Mouse (Mus musculus) limb, embryonic 13.5 days (tissue): ENCODE data around the gene Mcu. TPM values are rescaled to one million over a fixed set of nuclear protein-coding genes. Genes with fewer than 3 reads are reported as not detected.
A peak's percentile ranks its signal among the peaks of the same experiment; 100 is the strongest.

ENCODE experiments used
- ATAC-seq: fragments of 200-750 bp; cut with Nextera tagmentation; 2 replicates; pipeline ENCODE4 v1.8.0; 2017; ENCODE audit warnings: low read depth, moderate number of reproducible peaks, moderate TSS enrichment; ENCODE audit not compliant: low FRiP score
- H3K27ac ChIP-seq: fragments of 300-500 bp; sonication (generic); 2 replicates; pipeline ENCODE4 v1.5.1; 2015; ENCODE audit warnings: inconsistent platforms, mild to moderate bottlenecking, moderate library complexity
- H3K27me3 ChIP-seq: fragments of 300-500 bp; sonication (generic); 2 replicates; pipeline ENCODE4 v1.6.1; 2015; ENCODE audit warnings: mild to moderate bottlenecking, inconsistent platforms
- H3K36me3 ChIP-seq: fragments of 300-500 bp; sonication (generic); 2 replicates; pipeline ENCODE4 v1.6.1; 2015; ENCODE audit warnings: inconsistent platforms, mild to moderate bottlenecking, moderate library complexity
- H3K4me1 ChIP-seq: fragments of 300-500 bp; sonication (generic); 2 replicates; pipeline ENCODE4 v1.6.1; 2015; ENCODE audit warnings: inconsistent platforms
- H3K4me2 ChIP-seq: fragments of 300-500 bp; sonication (generic); replicated peaks from 2 replicates; pipeline ENCODE4 v1.6.1; 2015; ENCODE audit warnings: inconsistent platforms, mild to moderate bottlenecking, moderate library complexity
- H3K4me3 ChIP-seq: fragments of 300-500 bp; sonication (generic); 2 replicates; pipeline ENCODE4 v1.5.1; 2015; ENCODE audit warnings: moderate library complexity, mild to moderate bottlenecking, inconsistent platforms
- H3K9ac ChIP-seq: fragments of 300-500 bp; sonication (generic); 2 replicates; pipeline ENCODE4 v1.6.1; 2015; ENCODE audit warnings: mild to moderate bottlenecking, inconsistent platforms
- H3K9me3 ChIP-seq: fragments of 300-500 bp; sonication (generic); 2 replicates; pipeline ENCODE4 v1.6.1; 2016; ENCODE audit warnings: inconsistent platforms
- WGBS: fragments of 180-500 bp; shearing (Covaris S2); methylation state at CpG from one replicate; pipeline ENCODE4 v1.1.7; 2015; 5-methylcytosine and 5-hydroxymethylcytosine counted together
- polyA plus RNA-seq: library from polyadenylated mRNA; unstranded; fragments of >200 nt; fragmentation: Nextera tagmentation; extraction: Ambion mirVana; gene quantifications from 2 replicates; pipeline ENCODE4 v1.2.1, GENCODE M21; 2015

The Mcu gene
- polyA plus RNA-seq, 1 experiment from 2014 or later, result 65.3 TPM

DNA sequence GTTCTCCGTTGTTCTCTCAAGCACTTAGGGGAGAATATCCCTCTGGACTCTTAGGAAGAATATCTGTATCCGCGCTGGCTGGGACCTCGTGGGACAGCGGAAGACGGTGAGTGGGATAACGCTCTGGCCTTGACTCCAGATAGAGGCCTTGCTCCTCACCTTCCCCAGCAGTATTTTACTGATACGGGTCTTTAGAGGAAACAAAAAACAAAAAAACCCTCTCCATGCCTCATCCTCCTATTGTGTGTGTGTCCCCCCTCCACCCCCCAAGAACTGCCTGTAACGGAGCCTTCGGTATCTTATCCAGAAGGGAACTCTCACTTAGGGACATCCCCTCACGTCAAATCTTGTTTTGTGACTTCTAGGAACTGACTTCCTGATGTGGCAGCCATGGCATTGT, 174.8 kb downstream of the Mcu start, which contains the start of gene Oit3:
TSS of gene Oit3 (minus strand) at position 44 of the 400 bp plus-strand sequence.
- Histone ChIP-seq H3K27me3 (no peaks in the 10 kb centered on the region), H3K9me3 (no peaks in the 10 kb centered on the region), H3K4me3 (no peak within 1 kb of the TSS), H3K36me3 (no peaks in the 10 kb centered on the region), H3K9ac (no peak within 1 kb of the TSS), H3K27ac (no peak within 1 kb of the TSS), H3K4me1 (peaks cover 20% of the 10 kb centered on the region), H3K4me2 (no peak within 1 kb of the TSS)
- 87% methylated on average over 11 of the region's 11 CpGs for WGBS
- ATAC-seq, result no peak

DNA sequence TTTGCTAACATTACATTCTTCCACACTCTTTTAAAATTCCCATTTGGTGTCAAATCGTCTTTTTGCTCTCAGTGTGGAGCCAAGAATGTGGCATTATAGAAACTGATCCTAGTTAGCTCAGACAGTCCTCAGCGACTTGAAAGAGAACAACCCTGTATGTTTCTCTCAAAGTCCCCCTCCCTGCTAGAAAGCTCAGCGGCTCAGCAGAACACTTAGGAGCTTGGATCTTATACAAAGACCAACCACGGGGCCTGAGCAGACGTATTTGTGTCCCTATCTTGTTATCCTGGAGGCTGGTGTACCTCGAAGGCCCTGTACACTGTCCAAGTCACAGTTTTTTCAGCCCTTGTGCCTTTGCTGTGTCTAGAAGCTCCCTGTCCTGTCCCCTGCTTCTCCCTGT, 176.3 kb downstream of the Mcu start:
- Histone ChIP-seq H3K4me1 (peaks cover 20% of the 10 kb centered on the region), H3K9ac (no peak overlapping the region), H3K36me3 (no peaks in the 10 kb centered on the region), H3K27ac (peak overlapping the region; percentile 49; the same call in 1 of the 2 replicates), H3K9me3 (no peaks in the 10 kb centered on the region), H3K4me3 (no peak overlapping the region), H3K27me3 (no peaks in the 10 kb centered on the region), H3K4me2 (no peak overlapping the region)
- ATAC-seq, result no peak
- 44% methylated on average over 6 of the region's 6 CpGs for WGBS

DNA sequence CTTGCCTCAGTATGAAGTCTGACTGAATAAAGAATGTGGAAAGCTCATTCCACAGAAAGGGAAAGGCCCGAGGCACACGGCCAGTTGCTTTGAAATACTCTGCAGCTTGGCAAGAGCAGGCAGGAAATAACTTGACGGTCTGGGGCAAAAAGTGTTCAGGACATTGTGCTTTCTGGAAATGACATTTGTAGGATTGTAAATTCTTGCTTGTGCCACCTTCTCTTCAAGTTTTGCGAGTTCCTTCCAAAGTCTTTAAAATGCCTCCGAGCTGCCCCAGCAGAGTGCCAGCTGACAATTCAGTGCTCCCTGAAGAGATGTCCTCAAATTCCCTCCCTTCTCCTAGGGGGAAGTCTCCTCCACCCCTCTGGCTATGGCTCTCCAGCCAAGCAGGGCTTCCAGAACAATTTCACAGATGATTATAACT, 177.0 kb downstream of the Mcu start:
- Histone ChIP-seq H3K27ac (peak overlapping the region; percentile 76; the same call in 1 of the 2 replicates), H3K9ac (no peak overlapping the region), H3K4me1 (peaks cover 20% of the 10 kb centered on the region), H3K9me3 (no peaks in the 10 kb centered on the region), H3K27me3 (no peaks in the 10 kb centered on the region), H3K36me3 (no peaks in the 10 kb centered on the region), H3K4me3 (no peak overlapping the region), H3K4me2 (no peak overlapping the region)
- no peak; the same call in 1 of the 2 replicates for ATAC-seq
- 12% methylated on average over 5 of the region's 5 CpGs for WGBS

- 91% methylated on average over 12 of the region's 12 CpGs for WGBS
- Histone ChIP-seq H3K4me3 (no peak overlapping the region), H3K9ac (no peak overlapping the region), H3K4me2 (no peak overlapping the region), H3K27me3 (no peaks in the 10 kb centered on the region), H3K4me1 (peaks cover 20% of the 10 kb centered on the region), H3K9me3 (no peaks in the 10 kb centered on the region), H3K36me3 (no peaks in the 10 kb centered on the region), H3K27ac (no peak overlapping the region)
- ATAC-seq, result no peak
Measured at GRCm38 (mm10) chr10:59438651-59439050, 177.8 kb downstream of the Mcu start.

DNA sequence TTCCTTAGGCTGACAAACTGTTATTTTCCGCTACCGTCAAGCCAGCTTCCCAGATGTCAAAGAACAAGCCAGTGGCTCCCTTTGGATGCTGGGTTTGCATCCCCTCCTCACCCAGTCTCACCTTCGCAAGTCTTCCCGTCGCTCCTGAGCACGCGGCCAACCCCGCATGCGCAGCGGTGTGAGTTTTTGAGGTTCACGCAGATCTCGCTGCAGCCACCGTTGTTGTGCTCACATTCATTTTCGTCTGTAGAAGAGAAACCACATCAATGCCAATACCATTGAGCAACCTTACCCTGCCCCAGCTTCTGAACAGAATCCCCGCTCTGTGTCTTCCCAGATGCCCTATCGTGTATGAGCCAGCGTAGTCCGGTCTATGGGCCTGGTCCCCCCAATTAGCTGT, 180.7 kb downstream of the Mcu start:
- ATAC-seq, result no peak
- no peaks in the 10 kb centered on the region for H3K36me3 ChIP-seq
- peaks cover 15% of the 10 kb centered on the region for H3K4me1 ChIP-seq
- no peak overlapping the region for H3K4me3 ChIP-seq
- no peak overlapping the region for H3K27ac ChIP-seq
- WGBS, result 92% methylated on average over 18 of the region's 18 CpGs
- H3K4me2 ChIP-seq, result no peak overlapping the region
- no peak overlapping the region for H3K9ac ChIP-seq
- no peaks in the 10 kb centered on the region for H3K27me3 ChIP-seq
- no peaks in the 10 kb centered on the region for H3K9me3 ChIP-seq

DNA sequence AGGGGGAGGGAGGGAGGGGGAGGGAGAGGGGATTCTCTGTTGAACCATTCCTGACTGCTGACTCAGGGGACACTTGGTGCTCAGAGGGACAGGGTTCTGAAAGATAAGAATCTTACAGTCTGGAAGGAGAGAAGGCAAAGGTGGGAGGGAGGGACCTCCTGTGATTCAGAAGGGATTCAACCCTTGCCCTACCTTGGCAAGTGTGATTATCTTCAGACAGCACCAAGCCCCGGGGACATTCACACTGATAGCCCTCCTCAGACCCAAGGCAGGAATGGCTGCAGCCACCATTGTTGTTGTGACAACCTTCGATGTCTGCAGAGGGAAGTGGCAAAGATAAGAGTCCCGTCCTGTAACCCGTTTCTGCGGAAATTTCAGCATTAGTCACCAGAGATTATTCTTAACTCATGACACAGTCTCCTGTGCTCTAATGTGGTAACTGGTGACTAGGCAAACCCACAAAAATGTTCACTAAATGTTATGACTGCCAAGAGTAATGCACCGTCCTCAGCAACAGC, 185.7 kb downstream of the Mcu start:
- Histone ChIP-seq H3K36me3 (no peaks in the 10 kb centered on the region), H3K4me1 (no peaks in the 10 kb centered on the region), H3K27ac (no peak overlapping the region), H3K4me2 (no peak overlapping the region), H3K27me3 (no peaks in the 10 kb centered on the region), H3K9me3 (no peaks in the 10 kb centered on the region), H3K4me3 (no peak overlapping the region), H3K9ac (no peak overlapping the region)
- WGBS, result 66% methylated on average over 6 of the region's 6 CpGs
- ATAC-seq, result no peak

GRCm38 (mm10) chr10:59429448-59430135, 186.9 kb downstream of the Mcu start:
- Histone ChIP-seq H3K4me1 (peaks cover 8% of the 10 kb centered on the region; the same call in 1 of the 2 replicates), H3K27me3 (no peaks in the 10 kb centered on the region), H3K9me3 (no peaks in the 10 kb centered on the region), H3K9ac (no peak overlapping the region), H3K4me2 (no peak overlapping the region), H3K27ac (no peak overlapping the region), H3K36me3 (no peaks in the 10 kb centered on the region), H3K4me3 (no peak overlapping the region)
- no peak for ATAC-seq
- WGBS, result 79% methylated on average over 16 of the region's 16 CpGs

DNA sequence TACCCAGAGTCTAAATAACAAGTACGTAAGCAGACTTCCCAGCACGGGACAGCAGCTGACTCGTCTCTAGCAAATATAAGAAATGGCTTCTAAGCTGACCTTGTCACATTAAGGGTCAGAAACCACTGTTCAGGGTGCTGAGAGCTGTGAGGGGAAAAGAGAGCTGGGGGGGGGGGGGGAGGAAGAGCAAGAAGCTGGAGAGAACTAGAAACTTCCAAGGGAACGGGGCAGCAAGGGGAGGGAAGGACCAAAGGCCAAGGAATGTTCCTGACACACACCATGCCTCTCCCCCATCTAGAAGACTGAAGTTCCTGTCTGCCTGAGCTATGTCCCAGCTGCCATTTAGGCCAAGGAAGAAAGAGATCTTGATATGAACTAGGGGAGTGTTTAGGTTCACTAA, 190.1 kb downstream of the Mcu start:
- no peaks in the 10 kb centered on the region for H3K27me3 ChIP-seq
- no peaks in the 10 kb centered on the region for H3K9me3 ChIP-seq
- H3K27ac ChIP-seq, result no peak overlapping the region
- no peak overlapping the region for H3K4me2 ChIP-seq
- peaks cover 15% of the 10 kb centered on the region for H3K4me1 ChIP-seq
- no peaks in the 10 kb centered on the region for H3K36me3 ChIP-seq
- WGBS, result 81% methylated on average over 4 of the region's 4 CpGs
- H3K4me3 ChIP-seq, result no peak overlapping the region
- no peak overlapping the region for H3K9ac ChIP-seq
- ATAC-seq, result no peak

DNA sequence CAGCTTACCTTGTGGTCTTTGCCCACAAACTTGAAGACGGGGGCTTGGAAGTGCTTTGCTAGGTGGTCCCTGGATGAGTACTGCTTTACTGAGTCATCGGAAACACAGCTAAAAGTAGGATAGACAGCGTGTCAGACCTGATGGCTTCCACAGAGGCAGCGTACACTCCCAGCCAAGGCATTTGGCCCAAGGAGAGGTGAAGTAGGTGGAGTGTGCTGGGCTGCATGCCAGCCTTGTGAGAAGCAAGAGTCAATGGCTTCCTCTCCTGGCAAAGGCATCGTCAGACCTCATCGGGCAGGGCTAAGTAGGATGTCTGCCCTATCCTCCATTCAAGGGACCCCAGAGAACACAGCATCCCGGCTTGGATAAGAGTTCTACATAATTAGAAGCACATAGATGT, 191.1 kb downstream of the Mcu start:
- peaks cover 15% of the 10 kb centered on the region for H3K4me1 ChIP-seq
- H3K27ac ChIP-seq, result no peak overlapping the region
- ATAC-seq, result peak; percentile 32; the same call in 1 of the 2 replicates
- H3K4me3 ChIP-seq, result no peak overlapping the region
- H3K36me3 ChIP-seq, result no peaks in the 10 kb centered on the region
- H3K4me2 ChIP-seq, result no peak overlapping the region
- WGBS, result 77% methylated on average over 7 of the region's 7 CpGs
- no peaks in the 10 kb centered on the region for H3K27me3 ChIP-seq
- no peaks in the 10 kb centered on the region for H3K9me3 ChIP-seq
- H3K9ac ChIP-seq, result no peak overlapping the region

- WGBS, result 54% methylated on average over 3 of the region's 3 CpGs
- no peak for ATAC-seq
- peak overlapping the region; percentile 7; the same call in 1 of the 2 replicates for H3K27ac ChIP-seq
- no peak overlapping the region for H3K4me2 ChIP-seq
- no peak overlapping the region for H3K4me3 ChIP-seq
- H3K9me3 ChIP-seq, result no peaks in the 10 kb centered on the region
- no peaks in the 10 kb centered on the region for H3K36me3 ChIP-seq
- no peaks in the 10 kb centered on the region for H3K27me3 ChIP-seq
- peaks cover 15% of the 10 kb centered on the region for H3K4me1 ChIP-seq
- H3K9ac ChIP-seq, result no peak overlapping the region
Measured at GRCm38 (mm10) chr10:59424453-59424852, 192.0 kb downstream of the Mcu start.

- Histone ChIP-seq H3K36me3 (no peaks in the 10 kb centered on the region), H3K27me3 (no peaks in the 10 kb centered on the region), H3K4me2 (no peak overlapping the region), H3K27ac (no peak overlapping the region), H3K9me3 (no peaks in the 10 kb centered on the region), H3K4me1 (peaks cover 7% of the 10 kb centered on the region; the same call in 1 of the 2 replicates), H3K4me3 (no peak overlapping the region), H3K9ac (no peak overlapping the region)
- WGBS, result 86% methylated on average over 4 of the region's 4 CpGs
- no peak for ATAC-seq
Measured at GRCm38 (mm10) chr10:59419516-59419915, 197.0 kb downstream of the Mcu start.

GRCm38 (mm10) chr10:59416623-59417022, 199.9 kb downstream of the Mcu start:
- Histone ChIP-seq H3K4me1 (no peaks in the 10 kb centered on the region), H3K27ac (0 out of 2 replicates have a peak overlapping the region, but pooled peaks have one; percentile 15), H3K4me3 (no peak overlapping the region), H3K9me3 (no peaks in the 10 kb centered on the region), H3K4me2 (no peak overlapping the region), H3K36me3 (no peaks in the 10 kb centered on the region), H3K9ac (no peak overlapping the region), H3K27me3 (no peaks in the 10 kb centered on the region)
- WGBS, result 70% methylated on average over 3 of the region's 3 CpGs
- no peak for ATAC-seq
